Mouse (Mus musculus) midbrain, embryonic 12.5 days (tissue): ENCODE measurements around the gene Cxadr. TPM values are rescaled to one million over a fixed set of nuclear protein-coding genes. Genes with fewer than 3 reads are reported as not detected.
A peak's percentile ranks its signal among the peaks of the same experiment; 100 is the strongest.
"Not testable (repeated sequence)": the region's sequence is repeated elsewhere in the genome, so short reads cannot be mapped to it uniquely, and the experiment has no call there.

Experiments
- ATAC-seq: fragments of 200-750 bp; cut with Nextera tagmentation; 2 replicates; pipeline ENCODE4 v1.8.0; 2017; ENCODE audit warnings: low read depth, moderate TSS enrichment, moderate library complexity; ENCODE audit not compliant: low FRiP score
- H3K27ac ChIP-seq: fragments of 300-500 bp; sonication (generic); replicated peaks from 2 replicates; pipeline ENCODE4 v1.5.1; 2016; ENCODE audit warnings: mild to moderate bottlenecking
- H3K27me3 ChIP-seq: fragments of 300-500 bp; sonication (generic); 2 replicates; pipeline ENCODE4 v1.6.1; 2016; ENCODE audit warnings: mild to moderate bottlenecking
- H3K36me3 ChIP-seq: fragments of 300-500 bp; sonication (generic); 2 replicates; pipeline ENCODE4 v1.6.1; 2016
- H3K4me1 ChIP-seq: fragments of 300-500 bp; sonication (generic); 2 replicates; pipeline ENCODE4 v1.6.1; 2016
- H3K4me2 ChIP-seq: fragments of 300-500 bp; sonication (generic); replicated peaks from 2 replicates; pipeline ENCODE4 v1.6.1; 2016; ENCODE audit warnings: mild to moderate bottlenecking, moderate library complexity
- H3K4me3 ChIP-seq: fragments of 300-500 bp; sonication (generic); 2 replicates; pipeline ENCODE4 v1.5.1; 2016; ENCODE audit warnings: mild to moderate bottlenecking
- H3K9ac ChIP-seq: fragments of 300-500 bp; sonication (generic); replicated peaks from 2 replicates; pipeline ENCODE4 v1.6.1; 2016; ENCODE audit warnings: mild to moderate bottlenecking, moderate library complexity
- H3K9me3 ChIP-seq: fragments of 300-500 bp; sonication (generic); 2 replicates; pipeline ENCODE4 v1.6.1; 2016; ENCODE audit warnings: mild to moderate bottlenecking
- WGBS: fragments of 180-500 bp; shearing (Covaris S2); methylation state at CpG from one replicate; pipeline ENCODE4 v1.1.7; 2016; 5-methylcytosine and 5-hydroxymethylcytosine counted together
- polyA plus RNA-seq: library from polyadenylated mRNA; unstranded; fragments of >200 nt; fragmentation: Nextera tagmentation; extraction: Ambion mirVana; gene quantifications from 2 replicates; pipeline ENCODE4 v1.2.1, GENCODE M21; 2016

Gene Cxadr
- polyA plus RNA-seq, 1 experiment from 2014 or later: 116 TPM

DNA sequence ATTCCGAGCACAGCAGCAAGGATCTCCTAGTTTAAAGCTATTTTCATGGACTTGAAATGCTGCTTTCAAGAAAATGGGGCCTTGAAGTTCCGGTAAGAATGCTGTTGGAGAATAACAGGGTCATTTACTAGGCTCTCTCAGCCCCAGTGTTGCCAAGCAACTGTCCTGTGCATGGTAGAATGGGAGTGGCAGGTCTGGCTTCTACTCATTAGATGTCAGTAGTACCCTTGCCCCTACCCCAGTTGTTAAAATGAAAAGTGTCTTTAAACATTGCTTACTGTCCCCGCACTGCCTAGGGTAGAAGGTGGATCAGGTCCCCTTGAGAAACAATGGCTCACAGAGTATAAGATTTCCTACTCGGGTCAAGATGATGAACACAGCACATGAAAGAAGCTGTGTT, 40.1 kb downstream of the Cxadr start:
- 0 out of 2 replicates have a peak, but pooled peaks have one; percentile 19 for ATAC-seq
- 62% methylated on average over 4 of the region's 4 CpGs for WGBS
- Histone ChIP-seq H3K36me3 (peaks cover 14% of the 10 kb centered on the region), H3K9ac (no peak overlapping the region), H3K4me1 (0 out of 2 replicates have a peak, but pooled peaks cover 2% of the 10 kb centered on the region), H3K27ac (no peak overlapping the region), H3K4me2 (no peak overlapping the region), H3K4me3 (no peak overlapping the region), H3K9me3 (no peaks in the 10 kb centered on the region), H3K27me3 (no peaks in the 10 kb centered on the region)

DNA sequence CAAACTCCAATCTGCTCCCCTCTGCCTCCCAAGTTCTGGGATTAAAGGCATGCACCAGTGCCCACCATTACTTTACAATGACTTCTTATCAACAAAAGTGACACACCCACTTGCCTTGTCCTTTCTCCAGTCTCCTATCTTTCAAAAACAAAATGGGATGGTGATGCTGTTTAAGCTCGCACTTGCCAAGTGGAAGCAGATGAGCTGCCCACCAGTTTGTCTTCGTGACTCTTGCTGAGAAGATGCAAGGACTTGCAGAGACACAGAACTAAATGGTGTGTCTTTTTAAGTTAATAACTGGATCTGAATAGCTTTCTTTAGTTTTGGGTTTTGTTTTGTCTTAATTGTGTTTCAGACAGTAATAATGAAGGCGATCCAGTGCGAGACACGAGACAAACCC, 41.5 kb downstream of the Cxadr start:
- peaks cover 13% of the 10 kb centered on the region; the same call in 1 of the 2 replicates for H3K36me3 ChIP-seq
- no peak overlapping the region for H3K9ac ChIP-seq
- 88% methylated on average over 5 of the region's 5 CpGs for WGBS
- H3K4me2 ChIP-seq: no peak overlapping the region
- no peak overlapping the region for H3K4me3 ChIP-seq
- H3K9me3 ChIP-seq: no peaks in the 10 kb centered on the region
- H3K4me1 ChIP-seq: 0 out of 2 replicates have a peak, but pooled peaks cover 2% of the 10 kb centered on the region
- no peaks in the 10 kb centered on the region for H3K27me3 ChIP-seq
- no peak overlapping the region for H3K27ac ChIP-seq
- ATAC-seq: no peak

GRCm38 (mm10) chr16:78343792-78344191, 42.5 kb downstream of the Cxadr start:
- ATAC-seq: no peak
- no peak overlapping the region for H3K9ac ChIP-seq
- 0 out of 2 replicates have a peak, but pooled peaks cover 2% of the 10 kb centered on the region for H3K4me1 ChIP-seq
- no peak overlapping the region for H3K4me3 ChIP-seq
- H3K27me3 ChIP-seq: no peaks in the 10 kb centered on the region
- H3K27ac ChIP-seq: no peak overlapping the region
- no peaks in the 10 kb centered on the region for H3K9me3 ChIP-seq
- 73% methylated on average over 6 of the region's 6 CpGs for WGBS
- no peak overlapping the region for H3K4me2 ChIP-seq
- peaks cover 13% of the 10 kb centered on the region; the same call in 1 of the 2 replicates for H3K36me3 ChIP-seq

GRCm38 (mm10) chr16:78346662-78347327, 45.5 kb downstream of the Cxadr start:
- no peak for ATAC-seq
- no peak overlapping the region for H3K4me2 ChIP-seq
- WGBS: 86% methylated on average over 2 of the region's 2 CpGs

GRCm38 (mm10) chr16:78347328-78347926, 46.1 kb downstream of the Cxadr start:
- Histone ChIP-seq H3K4me1 (no peaks in the 10 kb centered on the region), H3K27me3 (no peaks in the 10 kb centered on the region), H3K36me3 (peaks cover 6% of the 10 kb centered on the region), H3K9me3 (no peaks in the 10 kb centered on the region), H3K27ac (no peak overlapping the region), H3K9ac (no peak overlapping the region), H3K4me2 (no peak overlapping the region), H3K4me3 (no peak overlapping the region)
- no peak for ATAC-seq
- 89% methylated on average over 13 of the region's 13 CpGs for WGBS

More at GRCm38 (mm10) chr16:78346662-78347327, 45.5 kb downstream of the Cxadr start:
- Histone ChIP-seq H3K4me1 (no peaks in the 10 kb centered on the region), H3K36me3 (peaks cover 11% of the 10 kb centered on the region), H3K9ac (no peak overlapping the region), H3K27me3 (no peaks in the 10 kb centered on the region), H3K9me3 (no peaks in the 10 kb centered on the region), H3K4me3 (no peak overlapping the region), H3K27ac (no peak overlapping the region)

- H3K4me1 ChIP-seq: no peaks in the 10 kb centered on the region
- peaks cover 25% of the 10 kb centered on the region for H3K36me3 ChIP-seq
- H3K4me3 ChIP-seq: no peak overlapping the region
- H3K27me3 ChIP-seq: no peaks in the 10 kb centered on the region
- no peak overlapping the region for H3K27ac ChIP-seq
- H3K4me2 ChIP-seq: no peak overlapping the region
- ATAC-seq: no peak
- no peaks in the 10 kb centered on the region for H3K9me3 ChIP-seq
- no peak overlapping the region for H3K9ac ChIP-seq
- WGBS: 91% methylated on average over 3 of the region's 3 CpGs
Measured at GRCm38 (mm10) chr16:78357757-78358156, 56.5 kb downstream of the Cxadr start.

DNA sequence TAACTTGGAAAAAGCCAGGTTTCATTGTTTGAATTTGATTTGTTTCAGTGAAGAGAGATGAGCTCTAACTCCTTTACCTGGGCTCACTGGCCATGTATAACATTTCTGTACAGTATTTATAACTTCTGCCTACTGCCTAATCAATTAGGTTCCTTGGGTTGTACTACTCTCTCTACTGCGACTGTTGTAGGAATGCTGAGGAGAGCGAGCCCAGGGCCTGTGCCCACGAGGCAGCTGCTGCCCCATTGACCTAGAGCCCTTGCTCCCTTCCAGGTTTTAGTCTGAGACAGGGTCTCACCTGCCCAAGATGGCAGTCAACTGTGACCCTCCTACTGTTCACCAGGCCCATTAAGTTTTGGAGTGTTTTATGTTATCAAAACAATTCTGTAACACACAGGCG, 60.2 kb downstream of the Cxadr start:
- Histone ChIP-seq H3K4me3 (no peak overlapping the region), H3K27ac (no peak overlapping the region), H3K9ac (no peak overlapping the region), H3K36me3 (peaks cover 33% of the 10 kb centered on the region), H3K4me1 (no peaks in the 10 kb centered on the region), H3K9me3 (no peaks in the 10 kb centered on the region), H3K4me2 (no peak overlapping the region), H3K27me3 (no peaks in the 10 kb centered on the region)
- 95% methylated on average over 4 of the region's 4 CpGs for WGBS
- ATAC-seq: no peak

DNA sequence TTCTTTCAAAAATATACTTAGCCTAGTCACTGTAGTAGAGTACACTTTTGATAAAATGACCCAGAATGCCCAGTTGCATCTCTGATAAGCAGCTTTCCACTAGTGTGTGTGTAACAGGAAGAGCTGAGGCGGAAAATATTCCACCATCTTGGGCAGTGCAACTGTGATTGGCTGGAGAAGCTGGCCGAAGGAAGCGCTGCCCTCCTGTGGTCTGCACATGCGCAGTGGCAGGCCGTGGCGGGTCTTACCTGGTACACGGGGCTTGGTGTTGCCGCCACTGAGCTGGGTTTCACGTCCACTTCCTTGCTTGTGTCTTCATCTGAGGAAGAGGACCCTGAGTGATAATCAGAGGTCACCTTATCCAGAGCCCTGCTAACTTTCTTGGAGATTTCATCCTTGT, 63.3 kb downstream of the Cxadr start:
- peaks cover 33% of the 10 kb centered on the region for H3K36me3 ChIP-seq
- not testable (repeated sequence) for H3K9ac ChIP-seq, H3K4me2 ChIP-seq, H3K27ac ChIP-seq, H3K9me3 ChIP-seq, H3K4me1 ChIP-seq, H3K4me3 ChIP-seq, H3K27me3 ChIP-seq, ATAC-seq
- WGBS: 93% methylated on average over 6 of the region's 9 CpGs

GRCm38 (mm10) chr16:78371491-78372046, 70.3 kb downstream of the Cxadr start:
- Histone ChIP-seq H3K4me3 (no peak overlapping the region), H3K4me2 (no peak overlapping the region), H3K9ac (no peak overlapping the region), H3K27me3 (no peaks in the 10 kb centered on the region), H3K27ac (no peak overlapping the region), H3K9me3 (no peaks in the 10 kb centered on the region), H3K36me3 (peaks cover 25% of the 10 kb centered on the region), H3K4me1 (peaks cover 8% of the 10 kb centered on the region; the same call in 1 of the 2 replicates)
- no peak for ATAC-seq
- 90% methylated on average over 7 of the region's 7 CpGs for WGBS

GRCm38 (mm10) chr16:78372786-78373185, 71.5 kb downstream of the Cxadr start:
- H3K4me1 ChIP-seq: peaks cover 8% of the 10 kb centered on the region; the same call in 1 of the 2 replicates
- no peak overlapping the region for H3K4me3 ChIP-seq
- H3K4me2 ChIP-seq: no peak overlapping the region
- no peaks in the 10 kb centered on the region for H3K9me3 ChIP-seq
- no peak overlapping the region for H3K27ac ChIP-seq
- no peak overlapping the region for H3K9ac ChIP-seq
- peaks cover 18% of the 10 kb centered on the region for H3K36me3 ChIP-seq
- ATAC-seq: no peak
- H3K27me3 ChIP-seq: no peaks in the 10 kb centered on the region
- 83% methylated on average over 5 of the region's 5 CpGs for WGBS

DNA sequence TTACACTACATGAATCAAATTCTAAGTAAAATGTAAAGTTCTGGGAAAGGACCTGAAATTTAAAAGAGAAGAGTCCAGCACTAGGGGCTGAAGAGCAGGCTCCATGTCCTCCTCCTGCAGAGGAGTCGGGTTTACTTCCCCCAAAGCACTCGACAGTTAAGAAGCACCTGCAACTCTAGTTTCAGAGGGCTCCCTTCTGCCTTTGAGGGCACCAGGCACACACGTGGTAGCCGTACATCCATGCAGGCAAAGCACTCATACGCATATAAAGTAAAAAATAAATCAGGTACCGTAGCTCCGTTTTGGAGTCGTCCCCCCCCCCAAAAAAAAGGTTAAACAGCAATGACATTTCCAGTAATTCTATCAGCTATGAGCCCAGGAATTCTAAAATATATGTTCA, 72.5 kb downstream of the Cxadr start:
- 78% methylated on average over 8 of the region's 8 CpGs for WGBS
- no peak for ATAC-seq
- peaks cover 8% of the 10 kb centered on the region; the same call in 1 of the 2 replicates for H3K4me1 ChIP-seq
- H3K9ac ChIP-seq: no peak overlapping the region
- no peak overlapping the region for H3K4me3 ChIP-seq
- H3K4me2 ChIP-seq: no peak overlapping the region
- peaks cover 12% of the 10 kb centered on the region for H3K36me3 ChIP-seq
- H3K9me3 ChIP-seq: no peaks in the 10 kb centered on the region
- H3K27ac ChIP-seq: no peak overlapping the region
- no peaks in the 10 kb centered on the region for H3K27me3 ChIP-seq

DNA sequence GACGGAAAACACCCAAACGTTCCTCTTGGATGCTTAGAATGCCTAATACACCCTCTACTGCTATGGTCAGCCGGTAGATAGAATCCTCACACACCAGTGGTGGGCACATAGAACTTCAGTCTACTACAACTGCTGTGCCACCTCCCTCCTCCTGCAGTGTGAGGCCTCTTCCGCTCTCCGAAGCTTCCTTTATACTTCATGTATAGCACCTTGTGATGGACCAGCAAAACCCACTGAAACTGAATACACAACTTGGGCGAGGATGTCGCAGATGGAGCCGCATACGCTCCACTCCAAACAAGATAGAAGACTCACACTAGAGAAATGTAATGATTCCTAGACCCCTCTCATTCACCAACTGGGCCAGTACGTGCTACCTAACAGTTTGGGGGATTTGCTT, 73.9 kb downstream of the Cxadr start:
- H3K9me3 ChIP-seq: no peaks in the 10 kb centered on the region
- 56% methylated on average over 10 of the region's 10 CpGs for WGBS
- peak overlapping the region; percentile 68 for H3K4me2 ChIP-seq
- H3K27ac ChIP-seq: no peak overlapping the region
- H3K9ac ChIP-seq: peak overlapping the region; percentile 79; the same call in 1 of the 2 replicates
- peaks cover 8% of the 10 kb centered on the region; the same call in 1 of the 2 replicates for H3K4me1 ChIP-seq
- peak overlapping the region; percentile 72 for H3K4me3 ChIP-seq
- H3K27me3 ChIP-seq: no peaks in the 10 kb centered on the region
- peaks cover 9% of the 10 kb centered on the region; the same call in 1 of the 2 replicates for H3K36me3 ChIP-seq
- no peak for ATAC-seq
